Mouse (Mus musculus) E14TG2a.4 (cell line): ENCODE data around the gene Sertad2.

Experiments
- H3K27me3 ChIP-seq: 2 replicates; pipeline ENCODE4 v1.6.1; 2014; ENCODE audit warnings: low read length, control low read depth; ENCODE audit not compliant: insufficient read depth
- H3K36me3 ChIP-seq: 2 replicates; pipeline ENCODE4 v1.6.1; 2014; ENCODE audit warnings: low read length, control low read depth; ENCODE audit not compliant: insufficient read depth
- H3K4me1 ChIP-seq: replicated peaks from 2 replicates; pipeline ENCODE4 v1.6.1; 2014; ENCODE audit warnings: low read depth, low read length, control low read depth
- H3K4me3 ChIP-seq: replicated peaks from 2 replicates; pipeline ENCODE4 v1.5.1; 2014; ENCODE audit warnings: mild to moderate bottlenecking, low read length
- H3K9me3 ChIP-seq: 2 replicates; pipeline ENCODE4 v1.6.1; 2014; ENCODE audit warnings: low read length, control low read depth
- CTCF ChIP-seq: conservative IDR thresholded peaks from 2 replicates; pipeline ENCODE4 v1.5.1; 2014; ENCODE audit warnings: low read length
- NANOG ChIP-seq: IDR thresholded peaks from 2 replicates; pipeline ENCODE4 v1.6.1; 2014; ENCODE audit warnings: borderline replicate concordance, low read length, mixed read lengths
- POU5F1 ChIP-seq: IDR thresholded peaks from 2 replicates; pipeline ENCODE4 v1.6.1; 2014; ENCODE audit warnings: low read length, borderline replicate concordance

The Sertad2 gene

DNA sequence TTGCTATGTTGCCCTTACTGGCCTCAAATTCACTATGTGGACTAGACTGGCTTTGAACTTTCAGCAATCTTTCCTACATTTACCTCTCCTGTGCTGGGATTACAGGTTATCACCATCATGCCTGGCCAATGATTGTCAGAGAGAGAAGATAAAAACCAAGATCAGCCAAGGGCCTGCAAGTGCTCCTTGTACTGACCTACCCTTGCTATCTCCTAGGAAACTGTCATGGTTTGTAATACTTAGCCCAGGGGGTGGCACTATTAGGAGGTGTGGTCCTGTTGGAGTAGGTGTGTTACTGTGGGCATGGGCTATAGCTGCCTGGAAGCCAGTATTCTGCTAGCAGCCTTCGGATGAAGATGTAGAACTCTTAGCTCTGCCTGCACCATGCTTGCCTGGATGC, 18.6 kb upstream of the Sertad2 start:
- H3K4me3 ChIP-seq = no peak overlapping the region
- peaks cover 41% of the 10 kb centered on the region for H3K9me3 ChIP-seq

DNA sequence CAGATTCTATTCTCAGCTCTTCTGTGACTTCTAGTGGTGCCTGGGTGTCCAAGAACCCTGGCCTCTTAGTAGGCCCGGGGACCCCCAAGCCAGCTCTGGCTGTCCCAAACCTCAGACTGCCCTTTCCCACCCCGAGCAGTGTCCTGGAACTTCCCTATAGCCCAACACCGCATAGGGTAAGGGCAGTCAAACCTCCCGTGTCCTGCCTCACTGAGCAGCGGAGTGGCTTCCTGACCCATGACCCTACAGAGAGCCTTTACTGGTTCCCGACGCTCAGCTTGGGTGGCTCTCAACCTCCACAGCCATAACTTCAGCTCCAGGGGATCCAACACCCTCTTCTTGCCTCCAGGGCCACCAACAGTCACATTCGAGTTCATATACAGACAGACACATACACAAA, 17.1 kb upstream of the Sertad2 start:
- H3K4me1 ChIP-seq = peaks cover 5% of the 10 kb centered on the region
- peaks cover 40% of the 10 kb centered on the region for H3K9me3 ChIP-seq
- peaks cover 2% of the 10 kb centered on the region for H3K27me3 ChIP-seq
- H3K36me3 ChIP-seq = peaks cover 11% of the 10 kb centered on the region; the same call in 1 of the 2 replicates
- TF ChIP-seq NANOG = no peak
- TF ChIP-seq POU5F1 = no peak
- no peak for TF ChIP-seq CTCF
- H3K4me3 ChIP-seq = no peak overlapping the region

More for the DNA sequence above, 18.6 kb upstream of the Sertad2 start:
- Histone ChIP-seq H3K4me1 (peaks cover 5% of the 10 kb centered on the region), H3K27me3 (no peaks in the 10 kb centered on the region), H3K36me3 (peaks cover 11% of the 10 kb centered on the region; the same call in 1 of the 2 replicates)
- TF ChIP-seq NANOG (no peak), CTCF (no peak), POU5F1 (no peak)

DNA sequence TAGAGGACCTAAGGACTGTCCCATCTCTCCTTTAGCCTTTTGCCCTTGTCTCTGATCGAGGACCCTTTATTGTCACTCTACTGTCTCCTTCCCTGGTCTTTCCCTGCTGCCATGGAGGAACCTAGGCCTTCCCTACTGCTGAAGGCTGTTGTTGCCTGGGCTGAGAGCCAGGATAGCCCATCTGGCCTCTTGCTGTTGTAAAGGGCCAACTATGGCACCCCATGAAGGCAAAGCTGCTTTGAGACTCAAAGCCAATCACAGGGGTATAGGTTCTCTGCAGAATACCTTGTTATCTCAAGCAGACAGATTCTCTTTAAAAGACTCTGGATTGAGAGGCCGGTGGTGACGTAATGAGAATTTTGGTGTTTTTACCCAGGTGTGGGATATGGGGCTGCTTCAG, 15.2 kb upstream of the Sertad2 start:
- peaks cover 20% of the 10 kb centered on the region for H3K9me3 ChIP-seq

GRCm38 (mm10) chr11:20531682-20531991, 11.4 kb upstream of the Sertad2 start:
- peaks cover 28% of the 10 kb centered on the region for H3K27me3 ChIP-seq
- H3K9me3 ChIP-seq = peaks cover 3% of the 10 kb centered on the region; the same call in 1 of the 2 replicates
- H3K4me1 ChIP-seq = peaks cover 17% of the 10 kb centered on the region
- peak overlapping the region; percentile 77 for H3K4me3 ChIP-seq
- TF ChIP-seq NANOG (no peak), CTCF (no peak), POU5F1 (no peak)
- no peaks in the 10 kb centered on the region for H3K36me3 ChIP-seq

More for the DNA sequence above, 15.2 kb upstream of the Sertad2 start:
- Histone ChIP-seq H3K27me3 (peaks cover 19% of the 10 kb centered on the region), H3K4me3 (no peak overlapping the region), H3K4me1 (peaks cover 17% of the 10 kb centered on the region), H3K36me3 (no peaks in the 10 kb centered on the region)
- TF ChIP-seq NANOG (no peak), POU5F1 (no peak), CTCF (no peak)

GRCm38 (mm10) chr11:20531992-20532881, 10.8 kb upstream of the Sertad2 start:
- Histone ChIP-seq H3K9me3 (peaks cover 3% of the 10 kb centered on the region; the same call in 1 of the 2 replicates), H3K4me3 (peak overlapping the region; percentile 77), H3K36me3 (no peaks in the 10 kb centered on the region), H3K27me3 (peaks cover 28% of the 10 kb centered on the region), H3K4me1 (peaks cover 17% of the 10 kb centered on the region)
- no peak for TF ChIP-seq CTCF
- no peak for TF ChIP-seq NANOG
- TF ChIP-seq POU5F1 = no peak

DNA sequence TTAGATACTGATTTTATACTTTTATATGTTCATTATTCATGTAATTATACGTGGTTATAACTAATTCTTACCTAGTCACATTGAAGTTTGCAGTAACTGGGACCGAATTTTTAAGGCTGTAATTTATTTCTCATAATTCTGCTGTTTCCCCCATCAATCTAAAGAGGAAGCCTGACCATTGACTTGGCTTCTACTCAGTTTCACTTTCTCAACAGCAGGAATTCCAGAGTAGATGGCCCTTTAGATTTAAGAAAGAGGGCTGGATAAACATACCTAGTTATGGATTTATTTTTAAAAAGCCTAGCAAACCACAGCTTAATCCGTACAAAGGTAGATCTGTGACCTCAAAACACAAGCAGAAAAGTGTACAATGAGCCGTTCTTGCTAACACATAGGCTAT, 9.8 kb upstream of the Sertad2 start:
- no peaks in the 10 kb centered on the region for H3K36me3 ChIP-seq

GRCm38 (mm10) chr11:20537221-20537620, 5.8 kb upstream of the Sertad2 start:
- no peaks in the 10 kb centered on the region for H3K9me3 ChIP-seq
- TF ChIP-seq CTCF = no peak
- TF ChIP-seq NANOG = no peak
- no peak for TF ChIP-seq POU5F1
- H3K4me1 ChIP-seq = peaks cover 34% of the 10 kb centered on the region

More for the DNA sequence above, 9.8 kb upstream of the Sertad2 start:
- peaks cover 22% of the 10 kb centered on the region for H3K4me1 ChIP-seq
- H3K4me3 ChIP-seq = no peak overlapping the region
- H3K27me3 ChIP-seq = peaks cover 28% of the 10 kb centered on the region
- no peaks in the 10 kb centered on the region for H3K9me3 ChIP-seq
- no peak for TF ChIP-seq NANOG
- TF ChIP-seq CTCF = no peak
- TF ChIP-seq POU5F1 = no peak

GRCm38 (mm10) chr11:20538496-20538895, 4.6 kb upstream of the Sertad2 start:
- Histone ChIP-seq H3K4me1 (peaks cover 32% of the 10 kb centered on the region), H3K4me3 (no peak overlapping the region)
- TF ChIP-seq CTCF (no peak), POU5F1 (no peak), NANOG (no peak)

More at GRCm38 (mm10) chr11:20537221-20537620, 5.8 kb upstream of the Sertad2 start:
- no peak overlapping the region for H3K4me3 ChIP-seq
- no peaks in the 10 kb centered on the region for H3K36me3 ChIP-seq
- peaks cover 14% of the 10 kb centered on the region for H3K27me3 ChIP-seq

DNA sequence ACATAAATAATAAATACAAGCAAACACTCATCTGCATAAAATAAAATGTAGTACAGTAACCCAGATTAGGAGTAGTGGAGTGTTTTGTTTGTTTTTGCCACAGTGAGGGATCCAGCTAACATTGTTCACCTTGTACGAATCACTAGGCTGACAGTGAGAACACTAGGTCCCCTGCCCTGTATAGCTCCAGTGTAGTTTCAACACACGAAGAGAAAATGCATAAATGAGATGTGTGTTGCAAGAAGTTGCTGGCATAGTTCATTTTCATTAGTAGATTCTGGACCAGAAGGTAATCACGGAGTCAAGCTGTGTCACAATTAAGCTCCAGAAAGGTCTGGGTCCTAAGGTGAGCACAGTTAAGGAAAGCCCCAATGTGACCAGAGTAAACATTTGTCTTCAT, 1.8 kb upstream of the Sertad2 start:
- TF ChIP-seq CTCF (no peak), POU5F1 (no peak), NANOG (no peak)
- H3K4me3 ChIP-seq = peak overlapping the region; percentile 99
- peaks cover 57% of the 10 kb centered on the region for H3K4me1 ChIP-seq
- H3K9me3 ChIP-seq = no peaks in the 10 kb centered on the region
- H3K36me3 ChIP-seq = peaks cover 1% of the 10 kb centered on the region; the same call in 1 of the 2 replicates
- no peaks in the 10 kb centered on the region for H3K27me3 ChIP-seq

More at GRCm38 (mm10) chr11:20538496-20538895, 4.6 kb upstream of the Sertad2 start:
- peaks cover 5% of the 10 kb centered on the region for H3K27me3 ChIP-seq
- no peaks in the 10 kb centered on the region for H3K9me3 ChIP-seq
- H3K36me3 ChIP-seq = no peaks in the 10 kb centered on the region
